Comparison of ENCODE assay signal across 45 mouse cellular contexts in genomic region chr9:15166896-15167295, GRCm38 (mm10). TPM values are rescaled to one million over a fixed set of nuclear protein-coding genes. Genes with fewer than 3 reads are reported as not detected.
"Had no signal": no experiment of that assay in that cellular context is flagged by ENCODE, and none has a peak within 500 bp of the region (broad histone marks: within the 10 kb centered on the region; RNA-seq: fewer than 3 reads in every experiment).

No protein-coding gene starts in this region.

- H3K9me3 ChIP-seq: limb, embryonic 15.5 days; lung, embryonic 15.5 days; midbrain, embryonic 12.5 days; midbrain, embryonic 15.5 days had no signal

- H3K27me3 ChIP-seq: limb, embryonic 12.5 days; limb, embryonic 13.5 days; limb, embryonic 15.5 days; liver, embryonic 12.5 days; liver, embryonic 13.5 days; liver, embryonic 15.5 days; lung, embryonic 15.5 days; midbrain, embryonic 12.5 days; midbrain, embryonic 13.5 days; midbrain, embryonic 15.5 days; neural tube, embryonic 12.5 days had no signal

- H3K27ac ChIP-seq: limb, embryonic 10.5 days; limb, embryonic 12.5 days; limb, embryonic 13.5 days; limb, embryonic 15.5 days; liver, embryonic 12.5 days; liver, embryonic 13.5 days; liver, embryonic 14.5 days; liver, embryonic 15.5 days; lung, embryonic 15.5 days; macrophage; midbrain, embryonic 10.5 days; midbrain, embryonic 12.5 days; midbrain, embryonic 13.5 days; midbrain, embryonic 15.5 days; neural tube, embryonic 12.5 days had no signal

- DNase-seq: left cerebral cortex, postnatal 4 days; liver; liver, embryonic 13.5 days; liver, postnatal 0 days; lung, adult 18-20 months; lung, adult 2 months; lung, embryonic 14.5 days; lung, postnatal 10 days; lung, postnatal 14 days; lung, postnatal 36 days; lung, postnatal 4 days; midbrain, embryonic 14.5 days had no signal

- H3K4me2 ChIP-seq: limb, embryonic 12.5 days; limb, embryonic 13.5 days; limb, embryonic 15.5 days; liver, embryonic 11.5 days; liver, embryonic 12.5 days; liver, embryonic 13.5 days; liver, embryonic 15.5 days; lung, embryonic 14.5 days; lung, embryonic 15.5 days; midbrain, embryonic 11.5 days; midbrain, embryonic 12.5 days; midbrain, embryonic 13.5 days; midbrain, embryonic 15.5 days; neural tube, embryonic 12.5 days had no signal

- ATAC-seq: liver, embryonic 12.5 days; liver, postnatal 0 days; lung, postnatal 0 days; midbrain, embryonic 13.5 days; midbrain, embryonic 15.5 days; midbrain, embryonic 16.5 days had no signal

- H3K9ac ChIP-seq: limb, embryonic 12.5 days; limb, embryonic 13.5 days; limb, embryonic 15.5 days; liver, embryonic 12.5 days; liver, embryonic 13.5 days; liver, embryonic 14.5 days; liver, embryonic 15.5 days; liver, postnatal 0 days; lung, embryonic 14.5 days; lung, embryonic 15.5 days; midbrain, embryonic 12.5 days; midbrain, embryonic 13.5 days; midbrain, embryonic 15.5 days; neural tube, embryonic 12.5 days had no signal

- H3K36me3 ChIP-seq: limb, embryonic 10.5 days; limb, embryonic 12.5 days; limb, embryonic 13.5 days; limb, embryonic 15.5 days; liver, embryonic 12.5 days; liver, embryonic 13.5 days; liver, embryonic 15.5 days; lung, embryonic 15.5 days; midbrain, embryonic 10.5 days; midbrain, embryonic 12.5 days; midbrain, embryonic 13.5 days; midbrain, embryonic 15.5 days; neural tube, embryonic 12.5 days had no signal

- H3K4me3 ChIP-seq: limb, embryonic 10.5 days; limb, embryonic 12.5 days; limb, embryonic 13.5 days; limb, embryonic 15.5 days; liver, embryonic 12.5 days; liver, embryonic 13.5 days; liver, embryonic 15.5 days; lung, embryonic 15.5 days; megakaryocyte, embryonic 14.5 days; midbrain, embryonic 10.5 days; midbrain, embryonic 12.5 days; midbrain, embryonic 13.5 days; midbrain, embryonic 15.5 days; myocyte; neural tube, embryonic 12.5 days had no signal

- H3K4me1 ChIP-seq: limb, embryonic 10.5 days; limb, embryonic 12.5 days; limb, embryonic 13.5 days; limb, embryonic 15.5 days; liver, embryonic 12.5 days; liver, embryonic 13.5 days; liver, embryonic 15.5 days; lung, embryonic 15.5 days; megakaryocyte, embryonic 14.5 days; midbrain, embryonic 10.5 days; midbrain, embryonic 12.5 days; midbrain, embryonic 13.5 days; midbrain, embryonic 15.5 days; neural tube, embryonic 12.5 days had no signal

RNA-seq across cellular contexts. Expression of gene Hephl1, which starts 55.0 kb away (rescaled TPM):
- total RNA-seq: left cerebral cortex, postnatal 10 days; left cerebral cortex, postnatal 14 days; left cerebral cortex, postnatal 25 days; left cerebral cortex, postnatal 36 days; liver, adult 2 months; megakaryocyte progenitor cell, adult 5-6 weeks; megakaryocyte, adult 5-6 weeks; megakaryocyte-erythroid progenitor cell, adult 5-6 weeks; monocyte, adult 5-6 weeks had no signal
- polyA plus RNA-seq: limb, embryonic 10.5 days; limb, embryonic 11.5 days; limb, embryonic 12.5 days; limb, embryonic 13.5 days; liver, adult 2 months; liver, embryonic 11.5 days; liver, embryonic 12.5 days; liver, embryonic 13.5 days; liver, embryonic 15.5 days; liver, embryonic 16.5 days; liver, postnatal 0 days; lung, embryonic 14.5 days; lung, embryonic 15.5 days; lung, embryonic 16.5 days; lung, postnatal 0 days; macrophage; midbrain, embryonic 10.5 days; midbrain, embryonic 11.5 days; midbrain, embryonic 12.5 days; midbrain, embryonic 13.5 days; midbrain, embryonic 14.5 days; midbrain, embryonic 15.5 days; midbrain, embryonic 16.5 days; neural tube, embryonic 11.5 days; neural tube, embryonic 12.5 days had no signal
